Mouse (Mus musculus): ENCODE data around the gene Terf2ip.

- TF ChIP-seq CTCF (IDR thresholded peaks at IDR 0.05; ENCODE audit: low read depth), result no peak
- no peak for TF ChIP-seq EP300 (IDR thresholded peaks at IDR 0.05; ENCODE audit: low read depth)
These were observed 42.2 kb upstream of the Terf2ip start for GRCm38 (mm10) chr8:111968991-111969390.
